Mouse (Mus musculus) kidney, embryonic 16.5 days (tissue): ENCODE data around the gene Rwdd2a. TPM values are rescaled to one million over a fixed set of nuclear protein-coding genes. Genes with fewer than 3 reads are reported as not detected.
"Not testable (repeated sequence)": the region's sequence is repeated elsewhere in the genome, so short reads cannot be mapped to it uniquely, and the experiment has no call there.

Experiments used
- ATAC-seq: fragments of 200-750 bp; cut with Nextera tagmentation; 2 replicates; pipeline ENCODE4 v1.8.0; 2017; ENCODE audit warnings: moderate TSS enrichment; ENCODE audit not compliant: low FRiP score, low TSS enrichment
- H3K27ac ChIP-seq: fragments of 300-500 bp; sonication (generic); 2 replicates; pipeline ENCODE4 v1.5.1; 2014; ENCODE audit warnings: low read length
- H3K27me3 ChIP-seq: fragments of 300-500 bp; sonication (generic); 2 replicates; pipeline ENCODE4 v1.6.1; 2014; ENCODE audit warnings: low read length, control low read depth, mixed read lengths; ENCODE audit not compliant: insufficient read depth
- H3K36me3 ChIP-seq: fragments of 300-500 bp; sonication (generic); 2 replicates; pipeline ENCODE4 v1.6.1; 2014; ENCODE audit warnings: low read length, control low read depth, mixed read lengths; ENCODE audit not compliant: insufficient read depth
- H3K4me1 ChIP-seq: fragments of 300-500 bp; sonication (generic); 2 replicates; pipeline ENCODE4 v1.6.1; 2014; ENCODE audit warnings: low read length, control low read depth, mixed read lengths; ENCODE audit not compliant: insufficient read depth
- H3K4me2 ChIP-seq: fragments of 300-500 bp; sonication (generic); replicated peaks from 2 replicates; pipeline ENCODE4 v1.6.1; 2014; ENCODE audit warnings: low read depth, low read length
- H3K4me3 ChIP-seq: fragments of 300-500 bp; sonication (generic); 2 replicates; pipeline ENCODE4 v1.5.1; 2014; ENCODE audit warnings: mild to moderate bottlenecking, low read length
- H3K9ac ChIP-seq: fragments of 300-500 bp; sonication (generic); replicated peaks from 2 replicates; pipeline ENCODE4 v1.6.1; 2014; ENCODE audit warnings: low read length
- H3K9me3 ChIP-seq: fragments of 300-500 bp; sonication (generic); 2 replicates; pipeline ENCODE4 v1.6.1; 2016; ENCODE audit warnings: low read length, control low read depth
- WGBS: fragments of 180-500 bp; shearing (Covaris S2); extraction: QIAGEN DNeasy Blood & Tissue Kit; methylation state at CpG from one replicate; pipeline ENCODE4 v1.1.7; 2014; 5-methylcytosine and 5-hydroxymethylcytosine counted together
- polyA plus RNA-seq: library from polyadenylated mRNA; unstranded; fragments of >200 nt; fragmentation: Nextera tagmentation; extraction: Ambion mirVana; gene quantifications from 2 replicates; pipeline ENCODE4 v1.2.1, GENCODE M21; 2015

Rwdd2a gene
- polyA plus RNA-seq, 1 experiment from 2014 or later, result 3.8 TPM

DNA sequence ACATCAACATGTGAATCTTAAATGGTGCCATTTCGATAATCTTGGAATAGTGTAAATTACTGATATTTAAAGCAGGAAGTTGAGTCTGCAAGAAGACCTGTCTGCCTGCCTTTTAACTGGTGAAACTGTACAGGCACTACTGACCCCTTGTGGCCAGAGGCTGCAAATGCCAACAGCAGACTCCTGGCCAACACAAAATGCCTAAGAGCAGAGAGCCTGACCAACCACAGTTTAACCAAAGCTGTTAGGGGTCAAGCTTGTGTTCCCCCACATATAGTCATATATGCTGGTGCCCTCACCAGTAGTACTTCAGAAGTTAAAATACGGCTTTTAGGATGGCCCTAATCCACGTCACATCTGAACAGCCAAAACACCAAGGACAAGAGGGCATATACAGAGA lies 11.9 kb downstream of the Rwdd2a start:
- 61% methylated on average over 3 of the region's 3 CpGs for WGBS
- H3K9me3 ChIP-seq, result no peaks in the 10 kb centered on the region
- no peak overlapping the region for H3K4me3 ChIP-seq
- ATAC-seq, result peak; percentile 63; the same call in 1 of the 2 replicates
- H3K27me3 ChIP-seq, result no peaks in the 10 kb centered on the region
- H3K9ac ChIP-seq, result no peak overlapping the region
- no peak overlapping the region for H3K4me2 ChIP-seq
- no peaks in the 10 kb centered on the region for H3K36me3 ChIP-seq
- no peaks in the 10 kb centered on the region for H3K4me1 ChIP-seq
- no peak overlapping the region for H3K27ac ChIP-seq

DNA sequence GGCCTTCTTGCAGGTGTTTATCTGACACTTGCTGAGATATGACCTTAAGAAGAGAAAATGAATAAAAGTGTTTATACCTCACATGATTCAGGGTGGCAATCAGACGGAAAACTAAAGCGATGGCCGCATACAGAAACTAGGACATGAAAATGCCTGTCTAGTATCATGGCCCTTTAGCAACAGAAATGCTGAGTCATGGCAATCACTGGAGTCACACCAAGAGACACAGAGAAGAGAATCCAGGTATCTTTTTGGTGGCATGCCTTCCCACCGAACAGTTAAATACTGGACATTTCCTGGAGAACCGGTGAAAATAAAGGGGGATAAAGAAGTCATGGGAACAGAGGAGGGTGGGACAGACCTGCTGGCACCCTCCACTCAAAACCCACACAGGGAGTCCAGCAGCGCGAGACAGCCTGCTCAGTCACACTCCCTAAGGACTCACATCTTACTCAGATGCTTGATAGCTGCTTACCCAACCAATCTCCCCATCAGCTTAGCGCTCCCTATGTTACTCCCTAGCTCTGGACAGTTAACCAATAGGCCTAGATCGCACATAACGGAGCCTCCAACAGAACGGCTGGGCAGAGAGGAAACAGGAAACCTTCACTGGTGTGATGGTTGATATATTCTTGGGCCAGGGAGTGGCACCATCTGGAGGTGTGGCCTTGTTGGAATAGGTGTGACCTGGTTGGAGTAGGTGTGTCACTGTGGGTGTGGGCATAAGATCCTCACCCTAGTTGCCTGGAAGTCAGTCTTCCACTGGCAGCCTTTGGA lies 15.4 kb downstream of the Rwdd2a start:
- no peak for ATAC-seq
- H3K4me1 ChIP-seq, result no peaks in the 10 kb centered on the region
- H3K27me3 ChIP-seq, result no peaks in the 10 kb centered on the region
- no peak overlapping the region for H3K9ac ChIP-seq
- no peak overlapping the region for H3K4me2 ChIP-seq
- no peaks in the 10 kb centered on the region for H3K36me3 ChIP-seq
- no peak overlapping the region for H3K4me3 ChIP-seq
- WGBS, result 88% methylated on average over 11 of the region's 11 CpGs
- H3K27ac ChIP-seq, result no peak overlapping the region
- H3K9me3 ChIP-seq, result no peaks in the 10 kb centered on the region

DNA sequence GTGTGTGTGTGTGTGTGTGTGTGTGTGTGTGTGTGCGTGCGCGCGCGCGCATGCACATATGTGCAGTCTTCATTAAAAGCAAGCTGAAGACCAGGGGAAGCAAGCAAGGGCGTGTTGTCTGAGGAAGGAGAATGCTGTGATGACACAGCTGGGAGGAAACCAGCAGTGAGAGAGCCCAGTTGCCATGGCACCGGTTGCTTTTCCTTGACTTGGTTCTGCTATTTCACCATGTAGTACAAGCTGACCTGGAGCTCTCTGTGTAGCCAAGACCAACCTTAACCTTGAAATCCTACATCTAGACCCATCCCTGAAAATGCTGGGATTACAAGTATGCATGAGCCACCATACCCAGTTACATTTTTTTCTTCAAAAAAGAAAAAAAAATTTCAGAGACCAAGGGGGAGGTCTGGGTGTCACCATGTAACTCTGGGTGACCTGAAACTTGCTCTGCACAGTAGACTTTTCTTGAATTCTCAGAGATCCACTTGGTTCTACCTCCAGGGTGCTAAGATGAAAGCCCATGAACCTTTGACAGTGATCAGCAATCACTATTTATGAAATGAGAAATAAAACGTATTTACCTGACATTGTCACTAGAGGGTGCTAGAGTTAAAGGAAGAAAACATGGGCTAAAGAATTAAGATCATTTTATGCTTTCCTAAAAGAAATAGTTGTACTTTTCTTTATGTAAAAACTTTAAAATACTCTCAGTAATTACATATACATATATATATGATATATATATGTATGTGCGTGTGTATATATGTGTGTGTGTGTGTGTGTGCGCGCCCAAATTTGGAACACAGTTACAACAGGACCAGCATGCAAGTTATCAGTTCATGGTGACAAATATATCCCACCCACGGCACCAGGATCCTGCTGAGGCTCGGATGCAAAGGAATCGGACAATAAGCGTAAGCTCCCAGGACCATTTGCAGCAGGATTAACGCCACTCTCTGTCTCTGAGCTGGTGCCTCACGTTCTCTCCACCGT lies 21.2 kb downstream of the Rwdd2a start:
- Histone ChIP-seq H3K9me3 (no peaks in the 10 kb centered on the region), H3K4me2 (no peak overlapping the region), H3K36me3 (no peaks in the 10 kb centered on the region), H3K4me3 (no peak overlapping the region), H3K27ac (no peak overlapping the region), H3K4me1 (no peaks in the 10 kb centered on the region), H3K9ac (no peak overlapping the region), H3K27me3 (no peaks in the 10 kb centered on the region)
- ATAC-seq, result no peak
- 80% methylated on average over 19 of the region's 19 CpGs for WGBS

DNA sequence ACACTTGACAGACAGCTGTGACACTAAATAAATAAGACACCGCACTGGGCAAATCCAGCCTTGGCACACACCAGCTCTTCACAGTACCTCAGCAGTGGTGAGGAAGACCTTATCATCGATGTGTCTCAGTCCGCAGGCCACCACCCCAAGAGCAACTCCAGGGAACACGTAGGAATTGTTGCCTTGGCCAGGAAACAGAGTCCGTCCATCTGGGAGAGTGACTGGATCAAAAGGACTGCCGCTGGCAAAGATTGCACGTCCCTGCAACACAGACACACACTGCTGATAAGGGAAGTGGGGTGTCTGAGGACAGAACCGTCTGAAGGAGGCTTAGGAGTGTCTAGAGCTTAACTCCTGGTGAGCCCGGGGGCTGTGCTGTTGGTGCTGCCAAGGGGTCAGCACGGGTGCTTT lies 22.6 kb downstream of the Rwdd2a start:
- not testable (repeated sequence) for H3K36me3 ChIP-seq, H3K9ac ChIP-seq, H3K9me3 ChIP-seq, ATAC-seq, H3K4me3 ChIP-seq, H3K27me3 ChIP-seq, H3K27ac ChIP-seq, H3K4me2 ChIP-seq, H3K4me1 ChIP-seq
- WGBS, result 64% methylated on average over 10 of the region's 10 CpGs

DNA sequence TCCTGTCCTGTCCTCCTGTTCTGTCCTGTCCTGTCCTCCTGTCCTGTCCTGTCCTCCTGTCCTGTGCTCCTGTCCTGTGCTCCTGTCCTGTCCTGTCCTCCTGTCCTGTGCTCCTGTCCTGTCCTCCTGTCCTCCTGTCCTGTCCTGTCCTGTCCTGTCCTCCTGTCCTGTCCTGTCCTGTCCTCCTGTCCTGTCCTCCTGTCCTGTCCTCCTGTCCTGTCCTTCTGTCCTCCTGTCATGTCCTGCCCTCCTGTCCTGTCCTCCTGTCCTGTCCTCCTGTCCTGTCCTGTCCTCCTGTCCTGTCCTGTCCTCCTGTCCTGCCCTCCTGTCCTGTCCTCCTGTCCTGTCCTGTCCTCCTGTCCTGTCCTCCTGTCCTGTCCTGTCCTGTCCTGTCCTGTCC lies 25.2 kb downstream of the Rwdd2a start:
- H3K4me3 ChIP-seq, H3K9ac ChIP-seq, H3K27ac ChIP-seq, H3K27me3 ChIP-seq, ATAC-seq, H3K9me3 ChIP-seq, H3K36me3 ChIP-seq, H3K4me2 ChIP-seq, H3K4me1 ChIP-seq: not testable (repeated sequence)

DNA sequence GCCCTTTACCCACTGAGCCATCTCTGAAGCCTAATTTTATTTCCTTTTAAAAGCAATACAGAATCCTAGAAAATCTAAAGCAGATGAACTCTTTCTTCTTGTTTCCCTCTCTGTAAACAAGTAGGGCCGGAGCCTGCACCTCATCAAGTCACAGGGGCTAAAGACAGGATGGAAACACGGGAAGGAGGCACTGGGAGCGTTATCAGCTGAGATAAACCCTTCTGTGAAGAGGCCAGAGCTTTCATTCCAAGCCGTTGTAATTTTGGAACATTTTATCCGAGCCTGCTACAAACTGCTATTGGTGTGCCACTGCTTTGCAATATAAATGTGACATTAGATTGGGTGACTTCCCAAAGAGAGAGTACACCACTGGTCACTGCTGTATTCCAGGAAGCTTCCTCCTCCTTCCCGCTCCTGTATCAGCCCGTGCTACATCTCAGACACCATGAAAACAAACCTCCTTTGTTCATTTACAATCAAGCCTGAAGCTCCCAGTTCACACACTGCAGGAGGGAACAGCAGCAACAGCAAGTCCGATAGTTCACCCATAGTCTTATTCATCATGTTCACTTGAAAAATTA lies 28.0 kb downstream of the Rwdd2a start:
- Histone ChIP-seq H3K4me1 (no peaks in the 10 kb centered on the region), H3K27ac (no peak overlapping the region), H3K9ac (no peak overlapping the region), H3K27me3 (no peaks in the 10 kb centered on the region), H3K4me2 (no peak overlapping the region), H3K4me3 (no peak overlapping the region), H3K36me3 (no peaks in the 10 kb centered on the region), H3K9me3 (no peaks in the 10 kb centered on the region)
- ATAC-seq, result no peak
- 70% methylated on average over 8 of the region's 8 CpGs for WGBS

DNA sequence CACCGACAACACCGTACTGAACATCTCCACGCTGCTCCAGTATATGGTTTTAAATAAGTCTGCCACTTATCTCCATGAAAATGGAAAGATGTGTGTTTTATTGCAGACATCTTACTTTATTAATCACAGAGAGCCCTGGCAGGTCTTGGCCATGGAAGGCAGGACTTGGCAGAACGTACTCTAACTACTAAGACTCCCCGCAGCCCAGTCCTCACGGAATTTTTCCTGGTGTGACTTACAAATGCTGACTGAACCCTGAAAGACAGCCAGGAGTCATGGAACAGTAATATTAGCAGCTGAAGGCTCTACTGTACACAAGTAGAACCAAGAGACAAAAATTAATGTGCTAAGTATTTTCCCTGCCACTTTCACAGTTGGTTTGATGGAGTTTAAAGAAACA lies 34.0 kb downstream of the Rwdd2a start:
- H3K4me1 ChIP-seq, result no peaks in the 10 kb centered on the region
- no peaks in the 10 kb centered on the region for H3K36me3 ChIP-seq
- H3K4me3 ChIP-seq, result no peak overlapping the region
- no peak overlapping the region for H3K4me2 ChIP-seq
- no peaks in the 10 kb centered on the region for H3K9me3 ChIP-seq
- H3K27ac ChIP-seq, result no peak overlapping the region
- no peaks in the 10 kb centered on the region for H3K27me3 ChIP-seq
- no peak for ATAC-seq
- H3K9ac ChIP-seq, result no peak overlapping the region
- WGBS, result 84% methylated on average over 6 of the region's 6 CpGs

DNA sequence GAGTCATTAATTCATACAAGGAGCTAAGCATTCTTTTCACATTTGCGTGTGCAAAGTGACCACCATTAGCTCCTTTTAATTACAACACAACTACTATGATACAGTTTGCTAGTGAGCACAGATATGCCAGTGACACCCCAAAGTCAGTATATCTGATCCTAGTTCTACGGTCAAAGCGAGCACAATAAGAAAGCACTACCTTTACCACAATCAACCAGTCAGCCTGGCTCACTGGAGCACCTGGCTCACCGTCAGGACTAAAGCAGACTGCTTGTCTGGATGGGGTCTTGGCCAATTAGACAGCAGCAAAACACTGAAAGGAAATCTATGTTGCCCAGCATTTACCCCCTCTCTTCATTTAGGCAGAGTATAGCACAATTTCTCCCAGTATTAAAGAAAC lies 40.3 kb downstream of the Rwdd2a start:
- WGBS, result 91% methylated on average over 4 of the region's 4 CpGs

DNA sequence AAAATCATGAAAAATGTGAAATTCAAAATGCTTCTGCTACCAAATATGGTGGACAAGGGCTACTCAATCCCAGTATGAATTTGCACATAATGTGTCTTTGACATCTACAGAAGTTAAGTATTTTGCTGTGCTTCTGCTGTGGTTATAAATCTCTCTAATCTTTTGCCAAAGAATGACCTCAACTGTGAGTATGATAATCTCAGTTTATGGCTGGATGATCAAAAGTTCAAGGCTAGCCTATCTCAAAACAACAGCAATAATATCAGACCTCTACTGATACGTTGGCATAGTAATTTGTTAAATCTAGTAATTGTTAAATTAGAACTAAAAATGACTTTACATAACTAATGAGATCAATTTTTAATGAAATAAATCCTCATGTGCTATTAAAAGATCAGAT lies 44.0 kb downstream of the Rwdd2a start:
- Histone ChIP-seq H3K4me3 (no peak overlapping the region), H3K4me1 (no peaks in the 10 kb centered on the region), H3K9ac (no peak overlapping the region), H3K27me3 (no peaks in the 10 kb centered on the region), H3K27ac (no peak overlapping the region), H3K4me2 (no peak overlapping the region), H3K9me3 (no peaks in the 10 kb centered on the region), H3K36me3 (no peaks in the 10 kb centered on the region)
- ATAC-seq, result no peak
- 79% methylated on average over 1 of the region's 1 CpGs for WGBS

More for the DNA sequence above, 40.3 kb downstream of the Rwdd2a start:
- no peak for ATAC-seq
- no peaks in the 10 kb centered on the region for H3K9me3 ChIP-seq
- no peaks in the 10 kb centered on the region for H3K27me3 ChIP-seq
- H3K27ac ChIP-seq, result no peak overlapping the region
- H3K36me3 ChIP-seq, result no peaks in the 10 kb centered on the region
- H3K4me2 ChIP-seq, result no peak overlapping the region
- H3K4me1 ChIP-seq, result no peaks in the 10 kb centered on the region
- H3K9ac ChIP-seq, result no peak overlapping the region
- no peak overlapping the region for H3K4me3 ChIP-seq
